Mouse (Mus musculus): ENCODE measurements around the gene Ttc23. TPM values are rescaled to one million over a fixed set of nuclear protein-coding genes. Genes with fewer than 3 reads are reported as not detected.

The Ttc23 gene
- polyA plus RNA-seq, 1 experiment from 2014 or later, result 14.4 TPM

- no peak overlapping the region for H3K27ac ChIP-seq (ENCODE audit: low read length)
- no peak overlapping the region for H3K4me2 ChIP-seq (replicated peaks; ENCODE audit: low read depth, low read length)
- no peak overlapping the region for H3K9ac ChIP-seq (replicated peaks; ENCODE audit: low read depth)
- H3K4me1 ChIP-seq (ENCODE audit: insufficient read depth, low read depth, low read length), result no peaks in the 10 kb centered on the region
- H3K9me3 ChIP-seq (ENCODE audit: low read length), result no peaks in the 10 kb centered on the region
- peaks cover 12% of the 10 kb centered on the region; the same call in 1 of the 2 replicates for H3K36me3 ChIP-seq (ENCODE audit: insufficient read depth, low read length)
- TF ChIP-seq CTCF (IDR thresholded peaks at IDR 0.05) (no peak), EP300 (IDR thresholded peaks at IDR 0.05) (no peak)
- WGBS, result 66% methylated on average over 6 of the region's 6 CpGs
- ATAC-seq, result no peak
- no peak overlapping the region for H3K4me3 ChIP-seq (ENCODE audit: low read depth, low read length)
- DNase-seq (ENCODE audit: low spot score), result no peak
- no peaks in the 10 kb centered on the region for H3K27me3 ChIP-seq (replicated peaks; ENCODE audit: insufficient read depth, low read length)
Observed at GRCm38 (mm10) chr7:67708160-67708559, 61.0 kb downstream of the Ttc23 start.

DNA sequence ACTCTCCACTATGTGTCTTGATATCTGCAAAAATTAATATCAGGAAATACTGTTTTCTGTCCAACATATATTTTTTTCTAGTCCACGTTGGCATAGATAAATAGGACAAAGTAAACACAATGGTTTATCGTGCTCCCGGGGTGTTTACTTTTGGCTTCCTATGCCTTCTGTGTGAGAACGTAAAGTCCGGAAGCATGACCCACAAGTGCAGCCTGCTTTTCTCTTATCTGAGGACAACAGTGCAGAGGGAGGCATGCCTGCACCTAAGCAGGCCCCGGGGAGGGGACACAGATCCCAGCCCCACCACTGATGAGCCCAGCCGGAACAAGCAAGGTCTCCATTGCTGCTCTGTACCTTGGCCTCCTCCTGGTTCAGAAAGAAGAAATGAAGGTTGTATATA is 63.0 kb downstream of the Ttc23 start:
- peaks cover 4% of the 10 kb centered on the region; the same call in 1 of the 2 replicates for H3K4me1 ChIP-seq (ENCODE audit: insufficient read depth, low read depth, low read length)
- ATAC-seq, result peak; percentile 90
- peaks cover 13% of the 10 kb centered on the region; the same call in 1 of the 2 replicates for H3K36me3 ChIP-seq (ENCODE audit: insufficient read depth, low read length)
- no peak overlapping the region for H3K4me2 ChIP-seq (replicated peaks; ENCODE audit: low read depth, low read length)
- H3K9me3 ChIP-seq (ENCODE audit: low read length), result no peaks in the 10 kb centered on the region
- 16% methylated on average over 7 of the region's 7 CpGs for WGBS
- no peak overlapping the region for H3K4me3 ChIP-seq (ENCODE audit: low read depth, low read length)
- peak; percentile 68 for DNase-seq (ENCODE audit: low spot score)
- no peaks in the 10 kb centered on the region for H3K27me3 ChIP-seq (replicated peaks; ENCODE audit: insufficient read depth, low read length)
- TF ChIP-seq EP300 (IDR thresholded peaks at IDR 0.05) (peak; percentile 96), CTCF (IDR thresholded peaks at IDR 0.05) (no peak)
- H3K9ac ChIP-seq (replicated peaks; ENCODE audit: low read depth), result no peak overlapping the region
- H3K27ac ChIP-seq (ENCODE audit: low read length), result peak overlapping the region; percentile 9; the same call in 1 of the 2 replicates

- no peak overlapping the region for H3K9ac ChIP-seq (replicated peaks; ENCODE audit: low read depth)
- H3K27ac ChIP-seq (ENCODE audit: low read length), result 0 out of 2 replicates have a peak overlapping the region, but pooled peaks have one; percentile 40
- DNase-seq (ENCODE audit: low spot score) (peak; percentile 59), ATAC-seq (peak; percentile 11; the same call in 1 of the 2 replicates)
- H3K4me2 ChIP-seq (replicated peaks; ENCODE audit: low read depth, low read length), result no peak overlapping the region
- peaks cover 13% of the 10 kb centered on the region; the same call in 1 of the 2 replicates for H3K36me3 ChIP-seq (ENCODE audit: insufficient read depth, low read length)
- 66% methylated on average over 19 of the region's 19 CpGs for WGBS
- H3K27me3 ChIP-seq (replicated peaks; ENCODE audit: insufficient read depth, low read length), result no peaks in the 10 kb centered on the region
- no peak for TF ChIP-seq CTCF (IDR thresholded peaks at IDR 0.05)
- TF ChIP-seq EP300 (IDR thresholded peaks at IDR 0.05), result no peak
- no peaks in the 10 kb centered on the region for H3K9me3 ChIP-seq (ENCODE audit: low read length)
- H3K4me3 ChIP-seq (ENCODE audit: low read depth, low read length), result no peak overlapping the region
- H3K4me1 ChIP-seq (ENCODE audit: insufficient read depth, low read depth, low read length), result peaks cover 10% of the 10 kb centered on the region; the same call in 1 of the 2 replicates
Observed at GRCm38 (mm10) chr7:67713820-67714510, 66.8 kb downstream of the Ttc23 start.

DNA sequence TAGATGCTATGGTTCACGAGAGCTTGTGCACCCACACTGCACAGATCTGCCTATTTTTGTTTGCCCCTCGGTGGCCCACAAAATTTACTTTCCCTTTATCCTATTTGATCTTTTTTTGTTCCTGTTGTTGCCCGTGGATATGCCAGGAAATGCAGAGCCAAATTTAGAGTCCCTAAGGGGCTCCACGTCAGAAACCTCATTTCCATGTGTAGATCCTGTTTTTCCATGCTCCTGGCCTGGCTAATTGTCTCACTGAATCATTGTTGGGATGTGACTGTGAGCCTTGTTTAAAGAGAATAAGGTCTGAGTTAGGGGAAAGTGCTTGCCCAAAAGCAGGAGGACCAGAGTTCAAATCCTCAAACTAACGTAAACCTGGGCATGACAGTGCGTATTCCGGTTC is 68.0 kb downstream of the Ttc23 start:
- WGBS, result 71% methylated on average over 7 of the region's 7 CpGs
- no peak for DNase-seq (ENCODE audit: low spot score)
- Histone ChIP-seq H3K36me3 (ENCODE audit: insufficient read depth, low read length) (peaks cover 13% of the 10 kb centered on the region; the same call in 1 of the 2 replicates), H3K4me2 (replicated peaks; ENCODE audit: low read depth, low read length) (no peak overlapping the region), H3K9me3 (ENCODE audit: low read length) (no peaks in the 10 kb centered on the region), H3K27me3 (replicated peaks; ENCODE audit: insufficient read depth, low read length) (no peaks in the 10 kb centered on the region), H3K9ac (replicated peaks; ENCODE audit: low read depth) (no peak overlapping the region), H3K4me1 (ENCODE audit: insufficient read depth, low read depth, low read length) (peaks cover 10% of the 10 kb centered on the region; the same call in 1 of the 2 replicates), H3K27ac (ENCODE audit: low read length) (peak overlapping the region; percentile 40; the same call in 1 of the 2 replicates), H3K4me3 (ENCODE audit: low read depth, low read length) (no peak overlapping the region)
- ATAC-seq, result no peak
- TF ChIP-seq CTCF (IDR thresholded peaks at IDR 0.05) (no peak), EP300 (IDR thresholded peaks at IDR 0.05) (no peak)

GRCm38 (mm10) chr7:67716213-67716878 is 69.1 kb downstream of the Ttc23 start:
- Histone ChIP-seq H3K9ac (replicated peaks; ENCODE audit: low read depth) (no peak overlapping the region), H3K4me3 (ENCODE audit: low read depth, low read length) (no peak overlapping the region), H3K4me2 (replicated peaks; ENCODE audit: low read depth, low read length) (no peak overlapping the region), H3K27ac (ENCODE audit: low read length) (no peak overlapping the region), H3K9me3 (ENCODE audit: low read length) (no peaks in the 10 kb centered on the region), H3K27me3 (replicated peaks; ENCODE audit: insufficient read depth, low read length) (no peaks in the 10 kb centered on the region), H3K4me1 (ENCODE audit: insufficient read depth, low read depth, low read length) (peaks cover 10% of the 10 kb centered on the region; the same call in 1 of the 2 replicates), H3K36me3 (ENCODE audit: insufficient read depth, low read length) (peaks cover 13% of the 10 kb centered on the region; the same call in 1 of the 2 replicates)
- peak; percentile 82 for ATAC-seq
- TF ChIP-seq CTCF (IDR thresholded peaks at IDR 0.05), result no peak
- peak; percentile 46; the same call in 1 of the 2 replicates for TF ChIP-seq EP300 (IDR thresholded peaks at IDR 0.05)
- WGBS, result 26% methylated on average over 8 of the region's 11 CpGs
- peak; percentile 77 for DNase-seq (ENCODE audit: low spot score)

- WGBS, result 54% methylated on average over 10 of the region's 10 CpGs
- ATAC-seq (no peak), DNase-seq (ENCODE audit: low spot score) (no peak)
- Histone ChIP-seq H3K4me3 (ENCODE audit: low read depth, low read length) (no peak overlapping the region), H3K9me3 (ENCODE audit: low read length) (no peaks in the 10 kb centered on the region), H3K4me2 (replicated peaks; ENCODE audit: low read depth, low read length) (no peak overlapping the region), H3K27ac (ENCODE audit: low read length) (no peak overlapping the region), H3K9ac (replicated peaks; ENCODE audit: low read depth) (no peak overlapping the region), H3K27me3 (replicated peaks; ENCODE audit: insufficient read depth, low read length) (no peaks in the 10 kb centered on the region), H3K4me1 (ENCODE audit: insufficient read depth, low read depth, low read length) (peaks cover 10% of the 10 kb centered on the region; the same call in 1 of the 2 replicates), H3K36me3 (ENCODE audit: insufficient read depth, low read length) (peaks cover 10% of the 10 kb centered on the region; the same call in 1 of the 2 replicates)
- TF ChIP-seq CTCF (IDR thresholded peaks at IDR 0.05) (no peak), EP300 (IDR thresholded peaks at IDR 0.05) (no peak)
Observed at GRCm38 (mm10) chr7:67716925-67717324, 69.7 kb downstream of the Ttc23 start.
